Mouse (Mus musculus): ENCODE data around the gene Tmc7.

Tmc7 gene

DNA sequence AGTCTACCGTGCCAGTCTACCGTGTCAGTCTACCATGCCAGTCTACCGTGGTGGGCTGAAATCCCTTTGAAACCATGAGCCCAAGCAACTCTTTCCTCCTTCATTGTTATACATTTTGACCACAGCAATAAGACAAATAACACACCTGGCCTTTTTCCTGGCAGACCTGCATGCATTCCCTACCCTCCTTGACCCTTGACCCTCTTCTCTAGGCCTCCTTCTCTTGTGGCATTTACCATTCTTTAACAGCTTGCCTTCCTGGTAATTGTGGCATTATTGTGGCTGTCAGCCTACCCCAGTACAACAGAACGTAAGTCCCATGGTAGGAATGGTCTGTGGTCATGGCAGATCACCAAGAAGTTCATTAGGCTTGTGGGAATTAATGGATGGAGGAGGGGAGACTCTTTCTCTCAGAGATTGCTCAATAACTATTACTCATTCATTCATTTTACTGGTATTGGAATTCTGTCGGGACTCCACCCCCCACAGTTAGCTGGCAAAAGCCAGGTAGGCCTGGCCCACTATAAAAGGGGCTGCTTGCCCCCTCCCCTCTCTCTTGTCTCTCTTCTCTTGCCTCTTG is 6.3 kb upstream of the Tmc7 start:
- no peak for DNase-seq (ENCODE audit: low read depth, low spot score)

DNA sequence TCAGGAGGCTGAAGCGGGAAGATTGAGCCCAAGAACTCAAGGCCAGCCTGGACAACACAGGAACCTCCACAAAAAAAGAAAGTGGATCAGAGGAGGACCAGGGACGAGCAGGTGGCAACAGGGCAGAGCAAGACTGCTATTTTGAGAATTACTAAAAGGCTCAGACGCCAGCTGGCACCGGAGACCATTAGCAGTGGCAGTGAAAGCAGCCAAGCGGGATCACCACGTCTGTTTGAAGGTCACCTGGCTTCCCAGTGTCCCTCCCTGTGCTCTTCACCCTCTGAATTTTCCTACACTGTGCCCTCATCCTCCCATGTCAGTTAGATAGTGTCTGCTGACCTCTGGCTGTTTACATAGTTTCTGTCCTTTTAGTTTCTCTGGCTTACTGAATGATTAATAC is 1.3 kb upstream of the Tmc7 start:
- DNase-seq (ENCODE audit: low read depth, low spot score) = no peak

DNA sequence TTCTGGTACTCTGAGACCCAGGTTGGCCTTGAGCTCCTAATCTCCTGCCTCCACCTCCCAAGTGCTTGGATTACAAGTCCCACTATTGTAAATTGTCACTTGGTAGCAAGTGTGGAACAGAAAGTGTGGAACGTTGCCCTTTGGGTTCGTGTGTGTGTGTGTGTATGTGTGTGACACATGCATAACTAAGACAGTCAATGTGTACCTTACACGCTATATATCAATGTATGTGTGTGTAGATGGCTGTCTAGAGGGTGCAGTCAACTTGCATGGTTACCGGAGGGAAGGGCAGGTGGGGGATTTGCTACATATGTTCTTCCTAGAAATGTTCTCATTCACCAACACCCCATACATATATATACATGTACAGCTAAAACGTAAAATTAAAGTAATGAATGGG is 390 bp upstream of the Tmc7 start:
- DNase-seq (ENCODE audit: low read depth, low spot score) = no peak

DNA sequence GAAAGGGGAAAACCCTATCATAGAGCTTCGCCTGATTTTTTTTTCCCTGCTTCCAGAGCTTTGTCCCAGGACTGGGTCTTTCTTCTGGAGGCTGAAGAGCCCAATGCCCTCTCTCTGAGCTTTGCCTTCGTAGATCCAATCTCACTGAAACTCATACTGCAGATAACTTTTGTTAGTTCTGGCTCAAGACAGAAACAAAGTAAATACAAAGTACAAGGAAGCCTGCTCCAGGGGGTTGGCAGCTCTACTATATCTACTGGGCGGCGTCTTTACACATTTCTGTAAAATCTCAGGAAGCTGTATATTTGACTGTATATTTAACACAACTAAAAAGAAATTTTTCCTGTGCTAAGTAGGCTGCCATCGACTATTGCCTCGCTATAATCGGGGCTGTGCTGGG is 715 bp downstream of the Tmc7 start:
- no peak for DNase-seq (ENCODE audit: low read depth, low spot score)

DNA sequence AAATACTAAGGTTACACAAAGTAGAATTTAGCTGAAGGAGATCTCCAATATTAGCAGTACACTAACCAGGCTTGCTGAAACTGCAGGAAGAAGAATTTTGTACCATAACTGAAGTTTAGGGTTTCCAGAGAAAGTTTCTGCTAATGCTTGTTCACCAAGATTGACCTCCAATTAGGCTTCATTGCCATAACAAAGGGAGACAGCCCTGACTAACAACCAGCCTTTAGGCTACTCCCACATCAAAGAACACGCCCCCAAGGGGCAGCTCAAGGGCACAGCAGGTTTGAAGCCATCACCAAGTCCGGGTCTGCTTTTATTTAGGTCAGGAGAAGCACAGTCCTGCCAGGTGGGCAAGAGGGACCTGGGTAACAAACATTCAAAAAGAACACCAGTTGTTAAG is 4.6 kb downstream of the Tmc7 start:
- DNase-seq (ENCODE audit: low read depth, low spot score) = peak; percentile 86

DNA sequence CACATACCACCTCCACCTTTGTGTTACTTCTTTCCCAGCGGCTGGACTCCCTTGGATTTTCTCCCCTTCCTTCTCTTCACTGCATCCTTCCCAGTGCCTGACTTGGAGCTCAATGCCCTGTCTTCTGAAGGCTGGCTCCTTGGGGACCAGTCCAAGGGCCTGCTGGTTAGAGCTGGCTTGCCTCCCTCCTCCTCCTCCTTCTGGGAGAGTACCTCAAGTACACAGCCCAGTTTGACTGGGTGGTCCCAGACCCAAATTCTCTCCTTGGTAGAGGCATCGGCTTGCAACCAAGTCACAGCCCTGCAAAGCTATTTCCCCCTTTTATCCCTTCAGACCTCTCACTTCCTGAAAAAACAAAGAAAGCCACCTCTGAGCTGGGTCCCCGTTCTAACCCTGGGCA is 6.3 kb downstream of the Tmc7 start:
- DNase-seq (ENCODE audit: low read depth, low spot score) = no peak

DNA sequence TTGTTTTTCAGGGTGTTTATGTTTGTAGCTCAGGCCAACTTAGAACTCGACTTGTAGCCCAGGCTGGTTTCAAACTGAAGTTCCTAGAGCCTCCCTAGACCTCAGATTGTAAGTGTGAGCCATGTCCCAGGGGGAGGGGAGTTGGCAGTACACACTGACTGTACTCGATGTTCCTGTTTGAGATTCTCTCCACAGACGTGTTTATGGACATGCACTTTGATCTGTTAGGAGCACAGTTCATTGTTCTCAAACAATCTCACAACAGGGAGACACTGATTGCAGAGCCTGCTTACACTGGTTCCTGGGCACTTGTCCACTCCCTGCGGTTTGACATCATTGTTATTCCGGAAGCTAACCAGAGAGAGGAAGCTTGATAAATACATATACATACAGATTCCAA is 12.5 kb downstream of the Tmc7 start:
- no peak for DNase-seq (ENCODE audit: low read depth, low spot score)

DNA sequence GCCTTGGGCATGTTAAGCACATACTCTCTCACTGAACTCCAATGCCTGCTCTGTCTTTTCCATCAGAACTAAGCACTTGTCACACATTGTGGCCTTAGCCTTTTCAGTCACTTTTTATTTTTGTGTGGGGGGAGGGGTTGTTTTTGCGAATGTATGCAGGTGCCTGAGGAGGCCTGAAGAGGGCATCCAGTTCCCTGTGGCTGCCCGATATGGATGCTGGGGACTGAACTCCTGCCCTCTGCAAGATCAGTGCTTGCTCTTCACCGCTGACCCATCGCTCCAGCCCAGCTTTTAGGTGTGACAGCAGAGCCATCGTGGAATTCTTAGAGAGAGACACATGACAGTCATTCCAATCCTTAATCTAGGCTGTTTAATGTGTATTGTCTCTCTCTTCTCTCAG is 13.2 kb downstream of the Tmc7 start:
- peak; percentile 24 for DNase-seq (ENCODE audit: low read depth, low spot score)

DNA sequence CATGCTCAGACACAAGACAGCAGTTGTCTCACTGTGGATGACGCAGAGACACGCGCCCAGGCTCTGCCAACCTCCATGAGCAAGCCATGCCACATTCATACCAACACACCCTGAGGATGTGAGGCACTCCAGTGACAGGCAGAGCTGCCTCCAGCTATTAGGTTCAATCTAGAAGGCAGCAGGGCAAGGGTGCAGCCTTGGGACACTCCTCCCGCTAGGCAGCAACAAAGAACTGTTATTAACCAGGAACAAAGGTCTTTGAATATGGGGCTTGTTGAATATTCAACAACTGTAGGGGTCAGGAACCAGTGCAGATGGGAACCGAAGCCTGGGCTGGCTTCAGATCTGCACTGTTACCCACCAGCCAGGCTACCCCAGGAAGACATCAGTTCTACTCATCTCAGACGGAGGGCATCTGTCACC is 15.4 kb downstream of the Tmc7 start:
- DNase-seq (ENCODE audit: low read depth, low spot score) = no peak

DNA sequence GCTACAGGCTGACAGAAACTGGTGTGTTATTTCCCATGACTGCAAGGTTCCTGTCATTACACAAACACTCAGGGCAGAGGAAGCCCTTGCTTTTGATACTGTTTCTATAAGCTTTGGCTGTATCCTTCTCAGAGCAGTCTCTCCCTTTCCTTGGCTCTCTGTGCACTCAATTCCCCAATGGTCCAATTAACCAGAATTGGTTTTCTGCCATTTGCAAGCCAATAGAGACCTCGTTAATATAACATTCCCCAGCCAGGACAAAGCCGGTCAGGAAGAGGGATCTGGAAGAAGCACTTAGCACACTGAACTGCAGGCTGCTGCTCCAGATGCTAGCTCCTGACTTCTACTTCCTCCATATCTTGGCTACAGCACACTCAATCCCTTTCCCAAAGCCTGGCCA is 30.2 kb downstream of the Tmc7 start:
- DNase-seq (ENCODE audit: low read depth, low spot score) = no peak

DNA sequence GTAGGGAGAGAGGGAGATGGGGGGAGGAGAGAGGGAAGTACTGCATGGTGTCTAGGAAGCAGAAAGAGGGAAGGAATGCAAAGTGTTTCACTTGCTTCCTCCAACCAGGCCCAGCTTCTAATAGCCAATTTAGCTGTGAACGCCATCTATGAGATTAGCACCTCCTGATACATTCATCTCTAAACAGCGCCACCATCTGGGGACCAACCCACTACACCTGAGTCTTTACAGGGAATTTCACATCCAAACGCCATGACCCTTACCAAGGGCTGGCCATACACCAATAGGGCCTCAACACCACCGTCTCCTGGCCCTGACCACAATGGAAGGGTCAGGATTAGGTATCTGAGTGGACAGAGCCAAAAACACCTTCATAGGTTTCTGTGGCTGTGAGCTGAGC is 30.7 kb downstream of the Tmc7 start:
- peak; percentile 16 for DNase-seq (ENCODE audit: low read depth, low spot score)

DNA sequence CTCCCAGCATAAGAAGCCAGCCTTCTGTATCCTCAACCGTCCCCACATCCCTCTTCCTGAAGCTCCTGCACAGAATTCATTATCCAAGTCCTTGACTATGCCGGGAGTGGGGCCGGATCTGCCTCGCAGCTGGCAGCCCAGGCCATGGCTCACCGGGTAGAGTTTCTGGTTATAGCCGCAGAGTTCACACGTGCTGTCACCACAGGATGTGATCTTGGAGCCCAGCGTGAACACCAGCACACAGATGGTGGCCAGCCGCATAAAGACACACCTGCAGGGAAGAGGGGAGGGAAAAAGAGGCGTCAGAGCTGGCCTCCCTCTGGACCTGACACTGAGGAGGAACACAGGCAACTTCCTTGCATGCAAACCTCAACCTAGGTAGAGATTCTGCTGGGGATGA is 37.1 kb downstream of the Tmc7 start:
- DNase-seq (ENCODE audit: low read depth, low spot score) = no peak

DNA sequence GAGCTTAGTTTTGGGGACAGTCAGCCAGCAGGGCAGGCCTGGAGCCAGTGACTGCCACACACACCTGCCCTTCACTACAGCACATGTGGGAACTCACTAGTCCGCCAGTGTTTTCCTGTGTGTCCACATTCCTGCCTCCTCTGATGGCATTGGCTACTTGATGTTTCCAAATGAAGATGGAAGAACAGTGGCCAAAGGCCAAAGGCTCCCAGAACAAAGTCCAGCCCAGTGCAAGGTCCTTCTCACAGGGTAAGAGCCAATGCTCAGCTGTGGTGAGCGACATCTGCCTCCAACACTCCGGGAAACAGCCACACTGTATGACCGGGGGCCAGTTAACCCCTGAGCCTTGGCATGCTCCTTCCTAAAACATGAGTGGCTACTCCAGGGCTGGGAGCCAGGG is 40.4 kb downstream of the Tmc7 start:
- DNase-seq (ENCODE audit: low read depth, low spot score) = no peak

DNA sequence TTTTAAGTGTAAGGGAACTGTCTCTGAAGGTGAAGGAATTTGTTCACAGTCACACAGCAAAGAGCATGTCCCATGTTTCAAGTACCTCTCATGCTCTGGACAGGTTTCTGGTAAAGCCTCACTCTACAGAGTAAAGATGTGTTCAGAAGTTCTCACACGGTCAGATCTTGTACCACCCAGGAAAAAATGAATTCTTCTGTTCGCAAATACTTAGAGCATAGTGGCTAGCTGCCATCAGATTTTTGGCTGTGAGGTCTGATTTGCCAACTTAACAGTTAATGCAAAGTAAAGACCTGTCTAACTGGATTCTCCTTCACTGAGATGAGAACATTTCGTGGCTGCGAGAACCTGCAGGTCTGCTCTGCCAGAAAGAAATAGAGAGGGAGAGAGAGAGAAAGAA is 49.5 kb downstream of the Tmc7 start:
- no peak for DNase-seq (ENCODE audit: low read depth, low spot score)

DNA sequence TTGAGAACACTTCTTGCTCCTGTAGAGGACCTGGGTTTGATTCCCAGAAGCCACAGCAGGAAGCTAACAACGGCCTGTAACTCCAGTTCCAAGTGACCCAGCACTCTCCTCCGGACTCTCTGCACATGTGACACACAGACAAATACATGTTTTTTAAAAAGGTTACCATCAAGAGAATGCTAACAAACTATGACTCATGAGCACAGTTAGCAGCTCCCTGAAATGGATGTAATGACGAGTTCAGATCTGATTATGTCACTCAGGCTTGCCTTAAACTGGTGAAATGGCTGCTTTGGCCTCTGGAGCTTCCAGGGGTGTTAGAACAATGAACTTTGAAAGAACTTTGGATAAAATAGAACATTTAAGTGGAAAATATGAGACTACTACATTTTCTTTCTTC is 50.2 kb downstream of the Tmc7 start:
- no peak for DNase-seq (ENCODE audit: low read depth, low spot score)

DNA sequence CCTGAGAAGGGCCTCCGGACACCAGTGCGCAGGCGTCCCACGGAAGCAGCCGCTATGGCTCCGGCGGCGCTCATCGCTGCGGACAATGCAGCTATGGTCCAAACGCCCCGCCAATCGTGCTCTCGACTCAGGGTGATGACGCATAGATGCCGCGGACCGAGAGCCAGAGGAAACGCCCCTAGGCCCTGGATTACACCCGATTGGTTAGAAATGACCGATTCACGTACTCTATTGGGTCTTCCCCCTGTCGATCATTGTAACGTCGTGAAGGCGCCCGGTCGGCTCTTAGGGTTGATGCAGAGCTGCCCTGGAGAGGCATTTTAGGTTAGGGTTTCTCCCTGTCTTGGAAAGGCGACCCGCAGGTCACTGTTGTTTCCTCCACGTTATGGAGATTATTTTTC is 51.4 kb downstream of the Tmc7 start, which contains the start of gene Coq7:
Gene Coq7, minus strand, starts transcription at position 179 of the 401 bp plus-strand sequence.
- peak; percentile 97 for DNase-seq (ENCODE audit: low read depth, low spot score)

DNA sequence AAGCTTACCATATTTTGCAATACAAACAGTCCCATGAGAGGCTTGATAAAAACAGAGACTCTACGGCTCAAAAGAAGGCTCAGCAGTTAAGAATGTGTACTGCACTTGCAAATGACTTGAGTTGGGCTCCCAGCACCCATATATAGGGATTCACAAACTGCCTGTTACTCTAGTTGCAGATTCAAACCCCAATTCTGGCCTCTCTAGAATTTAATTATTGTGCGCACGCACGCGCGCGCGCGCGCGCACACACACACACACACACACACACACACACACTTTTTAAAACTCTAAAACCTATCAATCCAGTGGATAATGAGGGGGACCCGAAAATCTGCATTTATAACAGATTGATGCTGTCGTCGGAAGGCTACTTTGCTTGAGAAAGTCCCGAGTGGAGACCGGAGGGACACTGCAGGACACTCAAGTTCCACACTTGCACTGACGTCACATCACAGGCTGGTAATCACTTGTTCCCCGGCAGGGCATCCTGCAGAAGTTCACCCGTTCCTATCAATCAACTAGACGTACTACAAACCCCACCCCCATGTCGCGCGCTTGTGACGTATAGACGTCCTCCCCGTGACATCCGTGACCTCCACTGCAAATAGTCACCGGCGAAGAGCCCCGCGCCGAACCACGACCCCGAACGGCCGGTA is 51.9 kb downstream of the Tmc7 start:
- DNase-seq (ENCODE audit: low read depth, low spot score) = peak; percentile 98

DNA sequence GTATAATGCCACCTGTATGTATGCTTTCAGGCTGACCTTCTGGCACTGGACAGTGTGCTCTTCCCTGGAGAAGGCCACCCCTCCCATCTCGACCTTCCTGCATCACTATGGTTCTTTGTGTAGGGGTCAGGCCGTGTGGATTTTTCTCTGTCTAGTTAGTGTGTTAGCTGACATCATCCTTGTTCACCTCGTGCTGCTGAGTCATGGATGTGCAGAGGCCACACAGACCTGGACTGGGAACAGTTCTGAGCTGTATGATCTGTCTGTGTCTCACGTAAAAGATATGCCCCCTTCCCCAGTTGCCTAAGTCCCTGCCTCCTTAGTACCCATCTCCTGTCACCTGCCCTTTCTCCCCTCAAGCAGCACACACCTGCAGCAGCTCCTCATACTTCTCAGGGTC is 57.6 kb downstream of the Tmc7 start:
- DNase-seq (ENCODE audit: low read depth, low spot score) = no peak

DNA sequence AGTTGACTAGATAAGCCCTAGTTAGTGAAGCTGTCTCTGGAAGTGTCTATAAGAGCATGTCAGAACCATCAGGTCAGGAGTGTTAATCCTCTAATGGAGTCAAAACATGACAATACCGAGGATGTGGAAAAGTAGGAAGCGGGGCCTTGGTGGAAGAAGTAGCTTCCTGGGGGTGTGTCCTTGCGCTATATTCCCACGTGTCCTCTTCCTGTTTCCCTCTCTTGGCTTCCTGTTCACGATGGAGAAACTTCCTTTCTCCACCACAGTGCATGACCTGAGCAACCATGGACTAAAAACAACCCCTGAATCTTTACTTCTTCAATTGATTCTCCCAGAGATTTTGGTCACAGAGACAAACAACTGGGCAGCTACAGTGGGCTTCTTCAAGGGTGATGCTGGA is 62.5 kb downstream of the Tmc7 start:
- no peak for DNase-seq (ENCODE audit: low read depth, low spot score)

DNA sequence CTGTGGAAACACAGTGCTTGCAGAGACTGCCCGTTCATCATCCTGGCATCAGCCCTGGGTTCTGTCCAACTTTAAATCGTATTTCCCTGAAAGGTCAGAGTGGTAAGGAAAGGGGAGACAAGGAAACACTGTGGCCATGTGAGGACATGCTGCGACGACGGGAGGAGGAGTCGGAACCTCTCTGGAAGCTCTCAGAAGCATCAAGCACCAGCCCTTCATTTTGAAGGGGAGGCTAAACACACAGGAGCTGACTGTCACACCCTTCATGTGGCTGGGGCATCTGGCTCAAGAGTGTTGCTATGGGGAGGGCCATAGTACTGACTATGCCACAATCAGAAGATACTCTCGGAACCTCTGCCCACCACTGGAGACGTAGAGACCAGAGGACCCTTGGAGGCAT is 64.9 kb downstream of the Tmc7 start:
- DNase-seq (ENCODE audit: low read depth, low spot score) = no peak

DNA sequence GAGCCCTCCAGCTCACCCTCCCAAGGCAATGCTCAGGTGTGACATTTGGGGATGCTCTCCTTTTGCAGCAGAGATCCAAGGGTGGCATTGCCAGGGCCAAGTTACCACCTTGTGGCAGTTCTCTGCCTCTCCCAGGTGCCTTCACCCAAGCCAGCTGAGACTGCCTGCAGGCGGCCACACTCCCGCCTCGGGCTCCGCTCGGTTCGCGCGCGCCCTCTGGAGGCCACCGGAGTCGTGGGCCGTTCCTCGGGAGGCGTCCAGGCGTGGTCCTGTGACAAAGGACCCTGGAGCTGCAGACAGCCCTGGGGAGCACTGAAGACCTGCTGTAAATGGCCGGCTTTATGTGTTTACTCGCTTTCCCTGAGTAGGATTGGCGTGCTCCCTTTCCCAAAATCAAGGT is 65.8 kb downstream of the Tmc7 start:
- peak; percentile 55 for DNase-seq (ENCODE audit: low read depth, low spot score)

DNA sequence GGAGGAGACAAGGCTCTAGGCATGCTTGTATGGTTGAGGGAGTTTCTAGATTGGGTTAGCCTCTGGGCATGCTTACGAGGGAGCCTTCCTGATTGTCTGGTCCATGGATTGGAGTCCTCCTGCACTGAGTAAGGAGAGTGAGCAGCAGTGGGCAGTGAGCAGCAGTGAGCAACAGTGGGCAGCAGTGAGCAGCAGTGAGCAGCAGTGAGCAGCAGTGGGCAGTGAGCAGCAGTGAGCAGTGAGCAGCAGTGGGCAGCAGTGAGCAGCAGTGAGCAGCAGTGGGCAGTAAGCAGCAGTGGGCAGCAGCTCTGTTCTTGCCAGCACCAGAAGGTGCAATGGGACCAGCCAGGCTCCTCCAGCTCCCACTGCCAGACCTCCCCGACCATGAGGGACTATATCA is 66.7 kb downstream of the Tmc7 start:
- DNase-seq (ENCODE audit: low read depth, low spot score) = no peak

DNA sequence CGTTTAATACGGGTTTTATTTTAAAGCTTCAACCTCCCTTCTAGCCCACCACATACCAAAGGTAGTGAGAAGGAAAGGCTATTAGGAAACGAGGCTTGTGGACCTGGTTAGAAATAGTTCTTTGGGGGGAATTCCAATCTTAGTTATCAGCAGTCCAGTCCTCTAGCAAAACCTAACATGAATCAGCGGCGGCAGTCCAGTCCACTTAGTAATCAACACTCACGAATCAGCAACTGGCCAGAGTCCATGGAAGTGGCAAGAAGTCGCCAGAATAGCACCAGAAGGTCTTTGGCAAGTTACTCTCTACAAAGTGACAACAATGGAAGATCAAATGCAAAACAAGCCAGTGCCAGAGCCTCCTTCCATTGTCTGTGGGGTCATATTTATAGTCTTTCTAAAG is 76.0 kb downstream of the Tmc7 start:
- no peak for DNase-seq (ENCODE audit: low read depth, low spot score)

DNA sequence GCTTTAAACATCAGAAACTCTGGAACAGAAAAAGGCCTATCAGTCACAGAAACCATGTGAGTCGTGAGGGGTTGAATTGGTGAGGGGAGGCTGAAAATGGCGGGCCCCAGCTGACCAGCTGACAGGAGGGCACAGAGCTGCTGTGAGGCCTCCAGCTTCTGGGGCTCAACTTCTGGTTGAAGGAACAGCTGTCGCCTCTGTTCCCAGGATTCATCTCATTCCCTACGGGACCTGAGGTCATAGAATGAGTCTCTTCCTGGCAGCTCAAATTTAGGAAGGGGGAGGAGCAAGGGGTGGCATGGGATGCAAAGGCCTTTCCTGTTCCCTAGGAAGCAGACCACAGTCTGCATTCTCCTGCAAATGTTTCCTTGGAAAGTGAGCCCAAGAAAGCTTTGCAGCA is 80.7 kb downstream of the Tmc7 start:
- no peak for DNase-seq (ENCODE audit: low read depth, low spot score)

Measured in ES-CJ7 (cell line).